Mouse (Mus musculus) hindbrain, embryonic 11.5 days (tissue): ENCODE data around the gene Dennd2c. TPM values are rescaled to one million over a fixed set of nuclear protein-coding genes. Genes with fewer than 3 reads are reported as not detected.
"Not testable (repeated sequence)": the region's sequence is repeated elsewhere in the genome, so short reads cannot be mapped to it uniquely, and the experiment has no call there.

Source experiments
- ATAC-seq: fragments of 200-750 bp; cut with Nextera tagmentation; 2 replicates; pipeline ENCODE4 v1.8.0; 2017; ENCODE audit warnings: mild to moderate bottlenecking, moderate TSS enrichment, moderate library complexity; ENCODE audit not compliant: low FRiP score
- DNase-seq: peaks from one replicate; pipeline ENCODE4 v3.0.0-alpha.2; 2015; ENCODE audit warnings: low spot score
- H3K27ac ChIP-seq: fragments of 300-500 bp; sonication (generic); 2 replicates; pipeline ENCODE4 v1.5.1; 2014; ENCODE audit warnings: mild to moderate bottlenecking, low read depth, low read length
- H3K27me3 ChIP-seq: fragments of 300-500 bp; sonication (generic); 2 replicates; pipeline ENCODE4 v1.6.1; 2014; ENCODE audit warnings: mild to moderate bottlenecking, low read length, moderate library complexity, mixed read lengths; ENCODE audit not compliant: control insufficient read depth, insufficient read depth
- H3K36me3 ChIP-seq: fragments of 300-500 bp; sonication (generic); 2 replicates; pipeline ENCODE4 v1.6.1; 2014; ENCODE audit warnings: mild to moderate bottlenecking, low read length, moderate library complexity, mixed read lengths; ENCODE audit not compliant: control insufficient read depth, insufficient read depth
- H3K4me1 ChIP-seq: fragments of 300-500 bp; sonication (generic); replicated peaks from 2 replicates; pipeline ENCODE4 v1.6.1; 2014; ENCODE audit warnings: low read length, mixed read lengths; ENCODE audit not compliant: control insufficient read depth, insufficient read depth
- H3K4me2 ChIP-seq: fragments of 300-500 bp; sonication (generic); replicated peaks from 2 replicates; pipeline ENCODE4 v1.6.1; 2014; ENCODE audit warnings: mild to moderate bottlenecking, low read depth, low read length
- H3K4me3 ChIP-seq: fragments of 300-500 bp; sonication (generic); 2 replicates; pipeline ENCODE4 v1.5.1; 2014; ENCODE audit warnings: low read depth, low read length
- H3K9ac ChIP-seq: fragments of 300-500 bp; sonication (generic); 2 replicates; pipeline ENCODE4 v1.6.1; 2014; ENCODE audit warnings: low read depth, low read length
- H3K9me3 ChIP-seq: fragments of 300-500 bp; sonication (generic); 2 replicates; pipeline ENCODE4 v1.6.1; 2016; ENCODE audit warnings: low read length; ENCODE audit not compliant: control insufficient read depth
- WGBS: fragments of 180-500 bp; shearing (Covaris S2); extraction: QIAGEN DNeasy Blood & Tissue Kit; methylation state at CpG from one replicate; pipeline ENCODE4 v1.1.7; 2014; 5-methylcytosine and 5-hydroxymethylcytosine counted together
- polyA plus RNA-seq: library from polyadenylated mRNA; unstranded; fragments of >200 nt; fragmentation: Nextera tagmentation; extraction: Ambion mirVana; gene quantifications from 2 replicates; pipeline ENCODE4 v1.2.1, GENCODE M21; 2014

The Dennd2c gene
- polyA plus RNA-seq, 1 experiment from 2014 or later, result 2.5 TPM

- H3K27ac ChIP-seq, result no peak overlapping the region
- no peak overlapping the region for H3K9ac ChIP-seq
- no peaks in the 10 kb centered on the region for H3K36me3 ChIP-seq
- no peaks in the 10 kb centered on the region for H3K9me3 ChIP-seq
- no peak overlapping the region for H3K4me2 ChIP-seq
- no peak overlapping the region for H3K4me3 ChIP-seq
- no peaks in the 10 kb centered on the region for H3K4me1 ChIP-seq
- WGBS, result 87% methylated on average over 4 of the region's 4 CpGs
- DNase-seq (no peak), ATAC-seq (no peak)
- no peaks in the 10 kb centered on the region for H3K27me3 ChIP-seq
Measured at GRCm38 (mm10) chr3:103192161-103192560, 89.8 kb downstream of the Dennd2c start.

- Histone ChIP-seq H3K4me3 (no peak overlapping the region), H3K9ac (no peak overlapping the region), H3K36me3 (no peaks in the 10 kb centered on the region), H3K9me3 (no peaks in the 10 kb centered on the region), H3K27ac (no peak overlapping the region), H3K4me1 (no peaks in the 10 kb centered on the region), H3K4me2 (no peak overlapping the region), H3K27me3 (no peaks in the 10 kb centered on the region)
- ATAC-seq (no peak), DNase-seq (no peak)
- 100% methylated on average over 1 of the region's 1 CpGs for WGBS
Measured at GRCm38 (mm10) chr3:103193186-103193585, 90.8 kb downstream of the Dennd2c start.

- Histone ChIP-seq H3K4me1 (no peaks in the 10 kb centered on the region), H3K27ac (no peak overlapping the region), H3K4me3 (no peak overlapping the region), H3K36me3 (no peaks in the 10 kb centered on the region), H3K27me3 (no peaks in the 10 kb centered on the region), H3K4me2 (no peak overlapping the region), H3K9me3 (no peaks in the 10 kb centered on the region), H3K9ac (no peak overlapping the region)
- ATAC-seq (no peak), DNase-seq (no peak)
- 87% methylated on average over 7 of the region's 7 CpGs for WGBS
Measured at GRCm38 (mm10) chr3:103196320-103196823, 94.0 kb downstream of the Dennd2c start.

- no peaks in the 10 kb centered on the region for H3K27me3 ChIP-seq
Measured at GRCm38 (mm10) chr3:103199386-103199785, 97.0 kb downstream of the Dennd2c start.

GRCm38 (mm10) chr3:103201105-103201504 lies 98.7 kb downstream of the Dennd2c start:
- H3K9ac ChIP-seq, ATAC-seq, H3K27ac ChIP-seq, H3K9me3 ChIP-seq, H3K4me3 ChIP-seq, H3K36me3 ChIP-seq, H3K27me3 ChIP-seq, H3K4me2 ChIP-seq, DNase-seq, H3K4me1 ChIP-seq: not testable (repeated sequence)
- 95% methylated on average over 7 of the region's 7 CpGs for WGBS

More at GRCm38 (mm10) chr3:103199386-103199785, 97.0 kb downstream of the Dennd2c start:
- ATAC-seq (no peak), DNase-seq (no peak)
- Histone ChIP-seq H3K4me2 (no peak overlapping the region), H3K9me3 (no peaks in the 10 kb centered on the region; the same call in 1 of the 2 replicates), H3K4me3 (no peak overlapping the region), H3K9ac (no peak overlapping the region), H3K4me1 (no peaks in the 10 kb centered on the region), H3K36me3 (no peaks in the 10 kb centered on the region), H3K27ac (no peak overlapping the region)
- WGBS, result 90% methylated on average over 5 of the region's 5 CpGs

- 90% methylated on average over 1 of the region's 1 CpGs for WGBS
- ATAC-seq, result no peak
- Histone ChIP-seq H3K4me2 (no peak overlapping the region), H3K4me1 (no peaks in the 10 kb centered on the region), H3K27ac (no peak overlapping the region), H3K36me3 (no peaks in the 10 kb centered on the region), H3K4me3 (no peak overlapping the region), H3K9me3 (no peaks in the 10 kb centered on the region; the same call in 1 of the 2 replicates), H3K9ac (no peak overlapping the region), H3K27me3 (no peaks in the 10 kb centered on the region)
- DNase-seq, result no peak
Measured at GRCm38 (mm10) chr3:103203554-103203953, 101.2 kb downstream of the Dennd2c start.

- DNase-seq (no peak), ATAC-seq (no peak)
- Histone ChIP-seq H3K9ac (no peak overlapping the region), H3K27me3 (no peaks in the 10 kb centered on the region), H3K4me1 (no peaks in the 10 kb centered on the region), H3K27ac (no peak overlapping the region), H3K9me3 (no peaks in the 10 kb centered on the region; the same call in 1 of the 2 replicates), H3K4me2 (no peak overlapping the region), H3K36me3 (no peaks in the 10 kb centered on the region), H3K4me3 (no peak overlapping the region)
- WGBS, result 91% methylated on average over 3 of the region's 3 CpGs
Measured at GRCm38 (mm10) chr3:103204445-103204844, 102.0 kb downstream of the Dennd2c start.

GRCm38 (mm10) chr3:103206393-103206792 lies 104.0 kb downstream of the Dennd2c start:
- H3K27ac ChIP-seq, result no peak overlapping the region
- H3K4me2 ChIP-seq, result no peak overlapping the region
- 91% methylated on average over 6 of the region's 6 CpGs for WGBS
- H3K27me3 ChIP-seq, result no peaks in the 10 kb centered on the region
- H3K4me3 ChIP-seq, result no peak overlapping the region
- H3K36me3 ChIP-seq, result no peaks in the 10 kb centered on the region
- DNase-seq (no peak), ATAC-seq (no peak)
- no peaks in the 10 kb centered on the region; the same call in 1 of the 2 replicates for H3K9me3 ChIP-seq
- no peak overlapping the region for H3K9ac ChIP-seq
- no peaks in the 10 kb centered on the region for H3K4me1 ChIP-seq

GRCm38 (mm10) chr3:103207749-103208148 lies 105.3 kb downstream of the Dennd2c start:
- ATAC-seq (no peak), DNase-seq (no peak)
- 36% methylated on average over 5 of the region's 5 CpGs for WGBS
- Histone ChIP-seq H3K27me3 (no peaks in the 10 kb centered on the region), H3K4me2 (no peak overlapping the region), H3K27ac (no peak overlapping the region), H3K9me3 (no peaks in the 10 kb centered on the region; the same call in 1 of the 2 replicates), H3K9ac (no peak overlapping the region), H3K4me1 (no peaks in the 10 kb centered on the region), H3K36me3 (no peaks in the 10 kb centered on the region), H3K4me3 (no peak overlapping the region)
